Mouse (Mus musculus) natural killer cell, adult 2 months (primary cell): ENCODE measurements around the gene Raver2.
A peak's percentile ranks its signal among the peaks of the same experiment; 100 is the strongest.

ENCODE experiments used
- DNase-seq, 2 experiments: peaks; one replicate each; pipeline ENCODE4 v3.0.0; 2022; ENCODE audit warnings: low spot score in 2 of 2

The Raver2 gene

DNA sequence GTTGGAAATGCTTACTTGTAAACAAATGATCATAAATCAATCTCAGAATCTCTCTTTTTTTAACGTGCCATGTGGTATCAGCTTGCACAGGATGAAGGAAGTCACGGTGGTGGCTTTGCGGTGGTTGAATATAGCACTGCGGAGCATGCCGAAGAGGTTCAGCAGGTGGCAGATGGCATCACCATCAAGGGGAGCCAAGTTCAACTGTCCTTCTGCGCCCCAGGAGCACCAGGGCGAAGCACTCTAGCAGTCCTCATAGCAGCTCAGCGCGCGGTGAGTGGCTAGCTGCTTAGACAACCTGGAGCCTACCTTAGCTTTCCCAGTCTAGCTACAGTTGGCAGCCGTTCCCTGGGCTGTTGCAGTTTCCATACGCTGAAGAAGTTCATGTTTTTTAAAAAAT is 38.3 kb downstream of the Raver2 start:
- no peak for DNase-seq

DNA sequence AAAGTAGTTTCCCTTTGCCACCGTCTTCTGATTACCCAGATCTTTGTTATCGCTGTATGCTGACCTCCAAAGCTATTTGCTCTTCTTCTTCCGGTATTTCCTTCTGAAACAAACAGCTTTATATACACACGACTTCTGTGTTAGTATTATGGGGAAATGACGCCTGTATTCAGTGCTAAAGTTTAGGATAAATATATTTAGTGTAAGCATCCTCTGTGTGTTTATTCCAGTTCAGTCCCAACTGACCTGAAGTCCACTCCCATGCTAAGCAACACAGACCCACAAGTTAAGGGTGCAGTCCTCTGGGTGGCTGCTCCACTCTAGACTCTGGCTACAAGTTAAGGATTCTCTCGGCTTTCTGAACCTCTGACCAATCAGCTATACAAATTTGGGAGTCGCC is 52.2 kb downstream of the Raver2 start:
- no peak for DNase-seq

DNA sequence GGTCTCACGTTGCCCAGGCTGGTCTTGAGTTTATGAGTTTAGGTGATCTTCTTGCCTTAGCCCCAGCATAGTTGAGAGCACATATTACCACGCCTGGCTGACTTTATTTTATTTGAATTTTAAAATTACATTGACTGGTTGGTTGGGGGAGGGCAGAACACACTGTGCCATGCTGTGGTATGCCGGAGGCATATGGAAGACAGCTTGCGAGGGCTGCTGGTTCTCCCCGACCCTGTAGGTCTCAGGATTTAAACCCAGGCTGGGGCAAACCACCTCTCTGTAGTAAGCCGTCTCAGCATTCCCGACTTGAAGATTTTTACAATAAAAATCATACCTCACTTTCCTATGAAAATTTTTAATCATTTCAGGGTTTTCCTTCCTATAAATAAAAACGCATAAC is 66.2 kb downstream of the Raver2 start:
- no peak for DNase-seq

DNA sequence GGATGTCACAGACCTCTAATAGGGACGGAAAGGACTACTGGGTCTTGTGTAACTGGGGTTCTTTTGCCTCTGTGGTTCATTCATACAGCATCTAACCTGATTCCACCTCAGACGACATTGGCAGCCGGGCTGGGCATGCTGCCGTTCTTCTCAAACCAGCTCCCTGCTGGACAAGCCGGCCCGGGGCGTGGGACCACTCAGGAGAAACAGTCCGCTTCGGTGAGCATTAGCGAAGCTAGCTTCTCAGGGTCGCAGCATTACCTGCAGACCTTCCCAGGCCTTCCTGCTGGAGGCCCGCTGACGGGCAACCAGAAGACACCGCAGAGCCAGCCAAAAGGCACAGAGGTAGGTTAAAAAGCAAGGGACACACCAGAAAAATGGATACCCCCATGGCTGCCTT is 67.1 kb downstream of the Raver2 start:
- no peak for DNase-seq

DNA sequence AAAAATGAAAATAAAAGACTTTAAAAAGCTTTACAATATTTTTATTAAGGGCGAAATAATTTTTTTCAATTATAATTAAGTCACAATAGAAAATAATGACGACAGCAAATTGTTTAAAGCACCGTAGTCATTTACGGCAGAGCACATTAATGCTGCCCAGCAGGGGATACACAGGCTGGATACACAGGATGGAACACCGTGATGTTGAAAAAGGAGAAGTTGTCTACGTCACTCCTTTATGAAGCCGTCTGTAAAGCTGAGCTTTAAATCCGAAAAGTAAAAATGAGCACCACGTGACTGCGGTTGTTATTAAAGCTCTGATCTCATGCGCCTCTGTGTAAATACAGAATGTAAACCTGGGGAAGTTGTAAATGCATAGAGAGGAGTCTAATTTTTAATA is 69.2 kb downstream of the Raver2 start:
- no peak for DNase-seq

DNA sequence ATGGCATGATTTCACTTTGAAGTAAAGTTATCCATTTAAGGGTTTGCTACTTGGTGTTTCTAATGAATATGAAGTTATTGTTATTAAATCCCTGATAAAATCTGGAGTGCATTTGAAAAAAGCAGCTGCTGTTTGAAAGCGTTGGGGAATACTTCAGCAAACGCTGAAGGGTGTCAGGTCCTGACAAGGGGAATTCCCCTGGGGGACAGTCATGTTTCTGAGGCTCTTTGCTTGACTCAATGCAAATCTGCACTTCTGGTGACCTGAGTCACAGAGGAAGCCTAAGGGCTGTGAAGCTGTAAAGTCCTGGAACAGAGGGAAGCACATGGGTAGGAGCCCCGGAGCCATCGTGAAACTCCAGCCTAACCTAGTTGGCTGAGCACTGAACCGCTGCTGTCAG is 73.0 kb downstream of the Raver2 start:
- DNase-seq = no peak

DNA sequence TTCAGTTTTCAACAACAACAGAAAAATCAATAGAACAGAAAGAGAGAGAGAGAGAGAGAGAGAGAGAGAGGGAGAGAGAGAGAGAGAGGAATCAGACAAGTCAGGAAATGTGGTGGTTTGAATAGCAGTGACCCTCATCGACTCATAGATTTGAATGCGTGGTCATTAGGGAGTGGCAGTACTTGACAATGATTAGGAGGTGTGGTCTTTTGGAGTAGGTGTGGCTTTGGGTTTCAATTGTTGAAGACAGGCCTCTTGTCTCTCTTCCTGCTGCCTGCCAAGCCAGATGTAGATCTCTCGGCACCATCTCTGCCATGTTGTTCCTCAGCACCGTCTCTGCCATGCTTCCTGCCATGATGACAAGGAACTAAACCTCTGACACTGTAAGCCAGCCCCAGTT is 75.1 kb downstream of the Raver2 start:
- DNase-seq = no peak

DNA sequence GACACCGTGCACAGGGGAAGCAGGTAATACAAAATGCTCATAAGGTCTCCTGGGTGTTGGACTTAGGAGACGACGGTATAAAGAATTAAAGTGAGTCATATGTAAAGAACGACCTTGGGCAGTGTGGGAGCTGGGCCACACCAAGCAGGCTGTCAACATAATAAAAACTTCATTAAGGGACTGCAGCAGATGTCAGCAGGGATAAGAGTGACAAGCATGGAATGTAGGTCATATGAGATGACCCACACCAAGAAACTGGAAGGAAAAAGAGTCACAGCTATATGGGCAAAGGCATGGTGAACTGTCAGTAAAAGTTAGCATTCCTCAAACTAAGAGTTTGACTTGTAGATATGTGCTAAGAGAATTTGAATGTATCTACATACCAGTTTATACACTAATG is 75.6 kb downstream of the Raver2 start:
- DNase-seq = no peak

DNA sequence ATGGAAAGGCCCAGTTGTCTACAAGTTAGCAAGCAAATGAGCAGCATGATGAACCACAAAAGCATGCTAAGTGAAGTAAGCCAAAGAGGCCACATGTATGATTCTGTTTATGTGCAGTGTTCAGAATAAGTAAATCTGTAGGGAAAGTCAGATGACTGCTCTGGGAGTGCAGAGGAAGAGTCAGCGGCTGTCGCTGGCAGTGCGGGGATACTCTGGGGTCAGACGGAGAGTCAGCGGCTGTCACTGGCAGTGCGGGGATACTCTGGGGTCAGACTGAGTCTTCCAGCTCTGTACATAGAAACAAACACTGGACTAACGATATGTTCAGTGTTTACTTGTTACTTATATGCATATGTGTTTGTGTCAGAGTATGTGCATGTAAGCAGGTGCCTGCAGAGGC is 76.0 kb downstream of the Raver2 start:
- DNase-seq = no peak

DNA sequence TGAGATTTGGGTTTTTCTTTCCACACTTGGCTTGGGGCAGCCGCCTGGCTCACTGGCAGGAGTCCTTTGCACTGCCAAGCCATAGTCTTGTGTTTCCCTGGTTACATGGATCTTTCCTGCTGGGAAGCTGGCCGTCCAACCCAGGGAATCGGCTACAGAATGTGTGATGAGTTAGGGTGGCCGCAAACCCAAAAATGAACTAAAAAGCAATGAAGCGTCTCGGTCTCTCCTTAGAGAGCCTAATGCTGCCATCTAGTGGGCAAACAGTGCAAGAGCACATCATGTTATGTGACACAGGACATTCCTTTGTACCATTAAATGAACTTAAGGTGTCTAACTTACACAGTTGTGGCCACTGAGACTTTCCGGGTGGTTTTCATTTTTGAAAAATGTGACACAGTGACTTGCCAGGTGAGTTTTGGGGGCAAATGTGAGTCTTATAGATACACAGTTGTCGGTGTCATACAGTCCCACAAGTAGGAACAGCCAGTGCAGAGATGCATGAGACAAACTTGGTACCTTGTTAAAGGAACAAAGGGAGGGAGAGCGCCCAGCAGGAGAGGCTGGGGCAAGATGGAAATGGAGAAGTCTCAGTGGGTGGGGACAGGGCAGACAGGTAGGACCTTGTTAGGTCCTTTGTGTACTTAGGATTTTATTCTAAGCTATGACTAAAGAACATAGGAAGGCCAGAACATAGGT is 77.4 kb downstream of the Raver2 start:
- peak; percentile 54 to 60 for DNase-seq

DNA sequence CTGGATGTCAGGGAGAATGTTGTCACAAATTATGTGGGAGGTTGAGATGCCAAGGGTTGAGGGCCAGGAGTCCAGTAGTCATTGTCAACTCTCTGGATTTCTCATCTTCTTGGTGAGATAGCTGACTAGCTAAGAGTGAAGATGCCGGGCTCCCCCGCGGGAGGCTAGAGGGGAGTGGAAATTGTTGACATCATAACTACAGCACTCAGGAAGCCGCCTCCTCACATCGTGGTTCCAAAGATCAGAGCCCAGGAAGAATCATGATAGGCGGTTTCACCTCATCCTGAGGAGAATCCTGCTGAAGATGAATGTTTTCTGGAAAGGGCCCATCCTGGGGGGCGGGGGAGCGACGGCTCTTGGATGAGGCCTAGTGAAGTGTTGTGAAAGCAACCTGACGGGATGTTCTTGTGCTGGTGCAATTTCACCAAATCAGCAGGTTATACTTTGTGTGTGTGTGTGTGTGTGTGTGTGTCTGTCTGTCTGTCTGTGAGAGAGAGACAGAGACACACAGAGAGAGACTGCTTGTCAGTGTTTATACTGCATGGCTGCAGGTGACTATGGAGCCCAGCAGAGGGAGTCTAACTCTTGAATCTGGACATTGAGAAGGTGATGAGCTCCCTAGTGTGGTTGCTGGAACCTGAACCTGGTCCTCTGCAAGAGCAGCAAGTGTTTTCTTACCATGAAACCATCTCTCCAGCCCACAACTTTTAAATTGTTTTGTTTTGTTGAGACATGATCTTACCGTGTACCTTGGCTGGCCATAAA is 78.3 kb downstream of the Raver2 start:
- DNase-seq = no peak

DNA sequence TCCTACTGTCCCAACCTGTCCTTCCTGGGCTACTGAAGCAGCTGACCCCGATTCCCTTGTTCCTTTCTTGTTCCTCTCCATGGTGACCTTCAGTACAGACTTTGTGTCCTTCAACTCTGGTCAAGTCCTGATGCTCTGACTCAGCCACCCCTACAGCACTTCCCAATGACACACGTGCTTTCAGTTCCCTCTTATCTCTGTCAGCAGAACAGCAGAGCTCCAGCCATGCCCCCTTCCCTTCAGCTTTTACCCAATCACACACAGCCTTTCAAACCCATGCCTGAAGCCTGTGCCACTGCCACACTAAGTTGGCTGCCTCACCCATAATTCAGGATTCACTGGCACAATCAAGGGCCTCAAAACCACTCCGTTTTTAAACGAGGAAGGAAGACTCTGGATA is 86.8 kb downstream of the Raver2 start:
- no peak for DNase-seq

DNA sequence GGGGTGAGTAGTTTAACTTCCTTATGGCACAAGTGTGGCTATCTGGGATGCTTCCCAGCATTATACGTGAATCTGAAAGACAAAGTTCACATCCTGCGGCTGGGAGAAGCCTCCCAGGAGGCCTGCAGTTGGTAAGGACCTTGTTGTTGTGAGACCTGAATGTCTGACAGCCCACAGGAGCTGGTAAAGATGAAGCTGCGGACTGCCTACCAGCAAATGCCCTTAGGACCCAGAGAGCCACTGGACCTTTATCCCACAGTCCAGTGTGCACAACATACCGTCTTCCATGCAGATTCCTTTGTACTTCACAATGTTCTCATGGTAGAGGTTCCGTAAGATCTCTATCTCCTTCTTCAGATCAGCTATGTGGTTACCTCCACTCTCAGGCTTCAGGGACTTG is 88.7 kb downstream of the Raver2 start:
- DNase-seq = no peak

DNA sequence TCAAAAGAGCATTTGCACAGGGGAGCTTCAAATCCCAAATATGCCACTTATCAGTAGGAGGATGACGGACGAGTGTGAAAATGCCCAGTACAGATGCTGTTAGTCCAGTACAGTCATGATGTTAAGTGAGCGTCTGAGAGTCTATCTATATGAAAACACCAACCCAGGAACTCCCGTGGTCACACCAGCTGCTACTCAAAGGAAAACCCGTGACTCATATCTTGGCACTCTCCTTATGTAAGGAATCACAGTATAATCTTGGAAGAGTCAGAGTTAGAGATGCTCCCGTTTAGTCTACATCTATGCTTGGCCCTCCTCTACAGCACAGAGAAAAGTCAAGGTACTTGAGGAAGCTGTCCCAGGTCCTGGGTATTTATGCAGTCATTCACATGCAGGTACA is 89.5 kb downstream of the Raver2 start:
- no peak for DNase-seq

DNA sequence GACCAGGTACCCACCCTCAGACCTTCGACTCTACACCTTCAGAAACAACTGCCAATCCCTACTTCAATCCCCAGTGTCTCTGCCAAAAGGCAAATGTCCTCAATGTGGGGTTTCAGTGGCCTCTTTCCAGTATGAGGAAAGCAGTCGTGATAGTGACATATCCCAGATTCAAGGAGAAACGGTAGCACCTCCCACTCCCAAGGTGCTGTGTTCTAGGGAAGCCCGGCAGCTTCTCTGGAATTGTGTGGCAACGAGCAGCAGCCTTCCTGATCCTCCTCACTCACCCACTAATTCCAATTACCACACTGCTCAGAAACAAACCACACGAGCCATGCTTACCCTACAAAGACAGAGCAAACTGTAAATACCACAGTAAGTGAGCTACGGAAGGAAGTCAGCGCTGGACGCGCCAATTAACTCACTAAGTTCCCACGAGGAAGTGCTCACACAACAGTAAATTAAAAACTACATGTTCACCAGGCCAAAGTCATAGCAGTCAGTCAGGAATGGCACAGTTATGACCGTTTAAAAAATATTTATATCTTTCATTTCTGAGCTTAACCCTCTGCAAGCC is 90.5 kb downstream of the Raver2 start:
- no peak for DNase-seq

DNA sequence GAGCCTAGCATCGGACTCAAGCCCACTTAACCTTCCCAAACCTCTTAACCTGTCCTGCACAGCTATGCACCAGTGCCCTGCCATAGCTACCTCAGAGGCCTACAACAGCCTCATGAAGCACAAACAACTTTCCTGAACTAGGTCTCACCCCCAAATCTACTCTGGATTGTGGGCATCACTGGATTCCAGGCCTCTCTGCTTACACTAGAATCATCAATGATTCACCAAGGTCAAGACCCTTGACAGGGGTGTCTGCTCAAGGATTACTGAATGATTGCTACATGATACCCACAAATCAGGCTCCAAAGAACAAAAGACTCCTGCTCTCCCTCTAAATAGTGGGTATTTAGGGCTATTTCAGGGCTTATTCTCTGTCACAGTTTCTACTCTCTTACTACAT is 92.0 kb downstream of the Raver2 start:
- DNase-seq = no peak

DNA sequence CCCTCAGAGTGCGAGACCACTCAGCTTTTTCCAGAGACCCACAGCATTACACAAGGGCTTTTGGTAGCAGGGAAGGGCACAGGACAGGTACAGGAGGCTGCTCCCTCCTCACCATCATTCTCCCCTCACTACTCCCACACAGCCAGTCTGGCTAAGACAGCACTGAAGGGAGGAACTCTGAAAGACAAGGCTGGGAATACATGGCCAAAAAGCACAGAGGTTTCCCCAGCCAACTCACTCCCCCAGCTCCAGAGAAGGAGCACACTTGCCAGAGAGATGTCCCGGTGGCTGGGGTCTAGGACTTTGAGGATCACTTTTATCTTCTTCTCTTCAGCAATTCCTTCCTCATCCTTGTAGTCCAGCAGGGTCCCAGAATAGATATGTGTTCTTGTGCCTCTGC is 95.4 kb downstream of the Raver2 start:
- no peak for DNase-seq

DNA sequence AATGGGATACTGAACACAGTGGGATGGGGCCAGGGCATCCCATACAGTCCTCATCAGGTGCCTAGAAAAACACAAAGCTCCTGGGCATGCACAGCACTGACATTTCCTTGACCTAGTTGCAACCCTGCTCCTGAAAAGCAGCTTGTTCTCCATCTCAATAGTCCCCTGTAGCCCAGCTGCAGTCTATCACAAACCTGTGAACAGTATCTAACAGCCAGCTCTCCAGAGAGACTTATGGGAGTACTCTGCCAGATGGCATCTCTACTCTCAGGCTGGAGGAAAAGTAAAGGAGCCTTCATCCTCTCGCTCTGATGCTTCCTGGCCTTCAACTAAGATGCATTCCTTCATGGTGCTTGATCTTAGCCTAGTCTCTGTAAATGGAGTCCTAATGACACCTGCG is 95.9 kb downstream of the Raver2 start:
- DNase-seq = no peak

DNA sequence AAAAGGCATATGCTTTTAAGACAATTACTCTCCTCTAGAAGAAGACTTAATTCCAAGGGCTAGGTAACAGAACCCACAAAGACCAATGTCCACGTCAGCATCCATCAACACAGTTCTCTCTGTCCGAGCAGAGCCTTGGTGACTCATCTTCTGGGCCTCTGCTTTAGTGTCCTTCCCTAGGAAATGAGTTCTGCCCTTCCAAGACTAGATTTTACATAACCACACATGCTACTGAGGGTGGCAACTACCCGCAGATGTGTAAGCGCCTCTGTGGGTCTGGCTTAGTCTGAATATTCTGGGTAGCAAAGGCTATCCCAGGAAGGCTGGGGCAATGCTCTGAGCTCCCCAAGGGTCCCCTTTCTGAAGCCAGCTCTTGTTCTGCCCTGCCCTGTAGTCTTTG is 97.0 kb downstream of the Raver2 start:
- DNase-seq = no peak

DNA sequence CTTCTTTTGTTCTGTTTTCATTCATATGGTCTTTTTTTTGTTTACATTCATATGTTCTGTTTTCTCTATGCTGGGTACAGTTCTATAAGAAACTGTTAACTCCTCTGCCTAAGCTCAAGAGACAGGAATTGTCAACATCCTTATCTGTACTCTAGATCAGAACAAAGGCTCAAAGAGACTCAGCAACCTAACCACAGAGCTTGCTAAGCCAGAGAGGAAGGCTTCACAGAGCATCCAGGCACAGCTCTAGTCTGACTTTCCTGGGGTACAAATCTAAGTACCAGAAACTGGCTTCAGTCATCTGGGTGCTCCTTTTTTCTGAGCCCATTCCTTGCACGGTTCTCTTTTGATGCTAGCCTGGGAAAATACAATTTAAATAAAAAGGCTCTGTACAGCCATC is 99.0 kb downstream of the Raver2 start:
- no peak for DNase-seq

DNA sequence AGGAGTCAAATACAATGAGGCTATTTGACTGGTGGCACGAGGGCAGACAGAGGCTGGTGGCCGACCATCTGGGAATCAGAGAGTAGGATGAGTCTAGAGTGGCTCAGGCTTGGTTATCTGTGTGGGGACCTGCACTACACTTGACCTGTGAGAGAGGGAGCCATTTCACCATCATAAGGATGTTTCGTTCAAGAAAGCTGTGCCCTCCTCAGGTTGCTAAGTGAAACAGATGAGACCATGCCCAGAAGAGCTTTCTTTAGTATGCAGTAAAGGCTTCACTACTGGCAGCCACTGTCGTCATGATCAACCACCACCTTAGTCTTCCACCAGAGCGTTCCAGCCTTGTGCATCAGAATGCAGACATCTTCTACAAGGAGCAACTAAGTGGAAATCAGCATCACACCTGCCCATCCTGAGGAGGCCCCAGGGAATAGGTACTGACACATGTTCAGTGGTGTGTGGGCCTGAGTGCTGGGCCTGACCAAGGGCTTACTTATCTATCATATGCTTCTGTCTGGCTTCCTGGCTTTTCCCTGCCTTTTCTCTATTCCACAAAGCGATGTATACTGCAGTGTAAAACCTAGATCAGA is 99.5 kb downstream of the Raver2 start:
- peak; percentile 59 to 63 for DNase-seq

DNA sequence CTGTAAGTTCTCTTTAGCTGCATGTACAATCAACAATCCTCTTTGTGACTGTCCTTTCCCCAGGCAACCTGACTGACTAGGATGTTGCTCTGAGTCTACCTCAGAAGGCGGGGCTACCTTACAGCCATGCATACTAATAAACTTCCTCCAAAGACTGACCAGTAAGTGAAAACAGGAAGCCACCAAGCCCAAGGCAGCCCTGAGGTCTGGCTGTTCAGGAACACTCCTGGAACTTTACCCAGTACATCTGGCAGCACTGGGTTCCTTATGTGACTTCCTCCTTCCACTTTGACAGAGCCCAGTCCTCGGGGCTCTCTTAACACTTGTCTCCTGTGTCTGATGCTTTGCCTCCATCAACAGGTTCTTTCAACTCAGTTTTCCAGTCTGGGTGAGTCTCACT is 104.0 kb downstream of the Raver2 start:
- DNase-seq = peak; percentile 23 to 28
